Mouse (Mus musculus) lung, postnatal 36 days (tissue): ENCODE measurements at regions not wholly inside any gene's neighbourhood (a gene's known extent, or its start where the extent isn't known, plus 50 kb on each side); places are given as distances from the start of the nearest gene placed in this dataset.

Experiments used
- DNase-seq: peaks from one replicate; pipeline ENCODE4 v3.0.0; 2022; ENCODE audit warnings: mixed read lengths

- no peak for DNase-seq
Measured at GRCm38 (mm10) chr15:63667536-63667935, 177.4 kb downstream of the Gsdmc2 start.

- no peak for DNase-seq
Measured at GRCm38 (mm10) chr15:63665517-63665916, 179.5 kb downstream of the Gsdmc2 start.

GRCm38 (mm10) chr15:63664877-63665276, 180.1 kb downstream of the Gsdmc2 start:
- no peak for DNase-seq

- DNase-seq, result no peak
Measured at GRCm38 (mm10) chr15:63662183-63662582, 182.8 kb downstream of the Gsdmc2 start.

- DNase-seq, result no peak
Measured at GRCm38 (mm10) chr15:63658031-63658521, 186.9 kb downstream of the Gsdmc2 start.

- peak; percentile 85 for DNase-seq
Measured at GRCm38 (mm10) chr15:63652216-63652961, 192.6 kb downstream of the Gsdmc2 start.

- no peak for DNase-seq
Measured at GRCm38 (mm10) chr15:63651120-63651519, 193.9 kb downstream of the Gsdmc2 start.

GRCm38 (mm10) chr15:63648142-63648989, 196.6 kb downstream of the Gsdmc2 start:
- peak; percentile 15 for DNase-seq

GRCm38 (mm10) chr15:63624814-63625213, 220.2 kb downstream of the Gsdmc2 start:
- DNase-seq, result no peak

- DNase-seq, result no peak
Measured at GRCm38 (mm10) chr15:63624249-63624648, 220.7 kb downstream of the Gsdmc2 start.

GRCm38 (mm10) chr15:63616506-63617208, 228.3 kb downstream of the Gsdmc2 start:
- DNase-seq, result peak; percentile 28

- no peak for DNase-seq
Measured at GRCm38 (mm10) chr15:63614191-63614590, 230.8 kb downstream of the Gsdmc2 start.

GRCm38 (mm10) chr15:63613120-63613519, 231.9 kb downstream of the Gsdmc2 start:
- no peak for DNase-seq

- DNase-seq, result peak; percentile 55
Measured at GRCm38 (mm10) chr15:63611161-63611560, 233.8 kb downstream of the Gsdmc2 start.

- DNase-seq, result peak; percentile 14
Measured at GRCm38 (mm10) chr15:63603100-63603714, 241.8 kb downstream of the Gsdmc2 start.

GRCm38 (mm10) chr15:63601543-63601942, 243.4 kb downstream of the Gsdmc2 start:
- peak; percentile 54 for DNase-seq

- no peak for DNase-seq
Measured at GRCm38 (mm10) chr15:63592758-63593463, 252.1 kb downstream of the Gsdmc2 start.

- DNase-seq, result no peak
Measured at GRCm38 (mm10) chr15:63559293-63559692, 285.7 kb downstream of the Gsdmc2 start.

- DNase-seq, result no peak
Measured at GRCm38 (mm10) chr15:63558691-63559090, 286.3 kb downstream of the Gsdmc2 start.

GRCm38 (mm10) chr15:63557816-63558215, 287.2 kb downstream of the Gsdmc2 start:
- no peak for DNase-seq

GRCm38 (mm10) chr15:63553597-63553996, 291.4 kb downstream of the Gsdmc2 start:
- no peak for DNase-seq
